Mouse (Mus musculus): Measurements from ENCODE around the gene Cyp1a1. TPM values are rescaled to one million over a fixed set of nuclear protein-coding genes. Genes with fewer than 3 reads are reported as not detected.
"Not testable (repeated sequence)": the region's sequence is repeated elsewhere in the genome, so short reads cannot be mapped to it uniquely, and the experiment has no call there.

Cyp1a1 gene
- total and polyA plus RNA-seq, 2 experiments = 1.0 TPM

DNA sequence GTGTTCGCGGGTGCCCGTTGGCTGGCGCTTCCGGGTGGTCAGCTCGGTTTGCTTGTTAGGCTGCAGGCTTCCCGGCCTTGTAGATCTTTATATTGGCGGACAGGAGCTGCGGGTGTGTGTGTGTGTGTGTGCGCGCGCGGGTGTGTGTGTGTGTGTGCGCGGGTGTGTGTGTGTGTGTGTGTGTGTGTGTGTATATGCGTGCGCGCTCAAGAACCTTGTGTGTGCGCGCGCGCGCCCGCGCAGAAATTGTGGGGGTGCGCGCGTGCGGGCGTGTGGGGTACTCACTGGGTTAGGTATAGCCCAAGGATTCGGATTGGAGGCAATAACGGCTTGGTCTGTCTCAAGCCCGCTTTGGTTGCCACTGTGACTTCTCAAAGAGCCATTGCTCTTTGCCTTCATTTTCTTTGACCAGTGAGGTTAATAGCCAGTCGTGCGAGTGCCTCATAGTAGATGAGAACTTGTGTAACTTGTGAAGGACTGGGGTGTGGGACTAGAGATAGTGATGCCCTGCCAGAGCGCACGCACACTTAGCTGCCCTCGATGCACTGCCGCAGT is 21.1 kb downstream of the Cyp1a1 start:
- peaks cover 13% of the 10 kb centered on the region for H3K36me3 ChIP-seq (ENCODE audit: control insufficient read depth, insufficient read depth, low read length)
- peak overlapping the region; percentile 99 for H3K9ac ChIP-seq (ENCODE audit: low read depth, low read length)
- H3K4me3 ChIP-seq (ENCODE audit: insufficient read depth, low read depth, low read length) = peak overlapping the region; percentile 97
- TF ChIP-seq POLR2A (IDR thresholded peaks at IDR 0.05; ENCODE audit: extremely low read depth, insufficient read depth, low read length) (0 out of 2 replicates have a peak, but pooled peaks have one; percentile 39), CTCF (IDR thresholded peaks at IDR 0.05; ENCODE audit: low read depth, low read length) (no peak)
- WGBS = under 1% methylated on average over 36 of the region's 39 CpGs
- peaks cover 6% of the 10 kb centered on the region; the same call in 1 of the 2 replicates for H3K4me1 ChIP-seq (ENCODE audit: control insufficient read depth, insufficient read depth, low read length)
- H3K27me3 ChIP-seq (ENCODE audit: control insufficient read depth, insufficient read depth, low read length) = no peaks in the 10 kb centered on the region
- H3K79me2 ChIP-seq (ENCODE audit: control insufficient read depth, insufficient read depth, low read length) = peaks cover 8% of the 10 kb centered on the region; the same call in 1 of the 2 replicates
- peak overlapping the region; percentile 94 for H3K27ac ChIP-seq (replicated peaks; ENCODE audit: insufficient read depth, low read depth, low read length)
- DNase-seq (ENCODE audit: extremely low read depth, low read depth, low spot score) = peak; percentile 77

DNA sequence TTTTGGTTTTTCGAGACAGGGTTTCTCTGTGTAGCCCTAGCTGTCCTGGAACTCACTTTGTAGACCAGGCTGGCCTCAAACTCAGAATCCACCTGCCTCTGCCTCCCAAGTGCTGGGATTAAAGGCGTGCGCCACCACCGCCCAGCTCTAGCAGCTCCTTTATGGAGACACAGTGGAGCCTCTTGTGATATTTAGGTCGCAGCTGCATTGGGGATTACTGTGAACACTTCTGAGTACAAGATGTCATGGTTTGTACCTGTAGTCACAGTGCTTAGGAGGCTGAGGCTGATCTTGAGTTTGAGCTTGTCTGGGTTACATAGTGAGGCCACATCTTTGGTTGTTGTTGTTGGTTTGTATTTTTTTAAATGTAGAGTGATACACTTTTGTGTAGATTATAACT is 22.5 kb downstream of the Cyp1a1 start:
- not testable (repeated sequence) for H3K9ac ChIP-seq (ENCODE audit: low read depth, low read length); H3K27me3 ChIP-seq (ENCODE audit: control insufficient read depth, insufficient read depth, low read length); H3K4me3 ChIP-seq (ENCODE audit: insufficient read depth, low read depth, low read length); H3K4me1 ChIP-seq (ENCODE audit: control insufficient read depth, insufficient read depth, low read length); DNase-seq (ENCODE audit: extremely low read depth, low read depth, low spot score)
- 81% methylated on average over 5 of the region's 5 CpGs for WGBS
- Histone ChIP-seq H3K27ac (replicated peaks; ENCODE audit: insufficient read depth, low read depth, low read length) (peak overlapping the region; percentile 63), H3K79me2 (ENCODE audit: control insufficient read depth, insufficient read depth, low read length) (peaks cover 11% of the 10 kb centered on the region; the same call in 1 of the 2 replicates), H3K36me3 (ENCODE audit: control insufficient read depth, insufficient read depth, low read length) (peaks cover 25% of the 10 kb centered on the region)

DNA sequence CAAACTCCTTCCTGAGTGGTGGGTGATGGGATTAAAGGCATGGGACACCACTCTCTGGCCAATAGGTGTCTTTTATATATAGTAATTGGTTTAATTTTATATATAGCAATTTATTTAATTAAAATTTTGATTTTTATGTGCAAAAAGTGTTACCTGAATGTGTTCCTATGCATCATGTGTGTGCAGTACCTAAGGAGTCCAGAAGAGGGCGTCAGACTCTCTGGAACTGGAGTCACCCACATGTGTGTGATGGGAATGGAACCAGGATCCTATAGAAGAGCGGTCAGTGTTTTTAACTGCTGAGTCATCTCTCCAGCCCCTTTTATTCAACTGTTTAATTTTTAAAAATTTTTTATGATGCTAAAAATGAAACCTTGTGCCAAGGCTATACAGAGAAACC is 24.5 kb downstream of the Cyp1a1 start:
- peaks cover 12% of the 10 kb centered on the region; the same call in 1 of the 2 replicates for H3K79me2 ChIP-seq (ENCODE audit: control insufficient read depth, insufficient read depth, low read length)
- no peak overlapping the region for H3K9ac ChIP-seq (ENCODE audit: low read depth, low read length)
- H3K4me1 ChIP-seq (ENCODE audit: control insufficient read depth, insufficient read depth, low read length) = peaks cover 6% of the 10 kb centered on the region; the same call in 1 of the 2 replicates
- no peaks in the 10 kb centered on the region for H3K27me3 ChIP-seq (ENCODE audit: control insufficient read depth, insufficient read depth, low read length)
- H3K4me3 ChIP-seq (ENCODE audit: insufficient read depth, low read depth, low read length) = no peak overlapping the region
- DNase-seq (ENCODE audit: extremely low read depth, low read depth, low spot score) = no peak
- no peak overlapping the region for H3K27ac ChIP-seq (replicated peaks; ENCODE audit: insufficient read depth, low read depth, low read length)
- 73% methylated on average over 2 of the region's 2 CpGs for WGBS
- H3K36me3 ChIP-seq (ENCODE audit: control insufficient read depth, insufficient read depth, low read length) = peaks cover 42% of the 10 kb centered on the region
- TF ChIP-seq CTCF (IDR thresholded peaks at IDR 0.05; ENCODE audit: low read depth, low read length) (peak; percentile 43; the same call in 1 of the 2 replicates), POLR2A (IDR thresholded peaks at IDR 0.05; ENCODE audit: extremely low read depth, insufficient read depth, low read length) (no peak)

DNA sequence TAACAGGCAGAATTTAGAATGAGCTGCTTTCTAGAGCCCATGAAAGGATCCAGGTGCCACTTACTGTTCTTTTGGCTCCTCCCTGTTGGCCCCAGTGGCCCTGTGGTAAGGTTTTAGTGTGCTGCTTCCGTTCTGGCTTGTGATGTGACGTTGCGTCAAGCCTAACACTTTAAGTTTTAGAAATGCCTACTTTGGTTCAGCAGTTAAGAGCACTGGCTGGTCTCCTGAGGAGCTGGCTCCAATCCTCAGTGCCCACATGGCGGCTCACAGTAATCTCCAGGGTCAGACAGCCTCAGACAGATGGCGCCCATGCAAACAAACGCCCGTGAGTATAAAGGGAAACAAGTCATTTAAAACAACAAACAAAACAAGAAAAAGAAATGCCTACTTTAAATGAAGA is 30.7 kb downstream of the Cyp1a1 start:
- Histone ChIP-seq H3K4me3 (ENCODE audit: insufficient read depth, low read depth, low read length) (no peak overlapping the region), H3K36me3 (ENCODE audit: control insufficient read depth, insufficient read depth, low read length) (peaks cover 41% of the 10 kb centered on the region), H3K27me3 (ENCODE audit: control insufficient read depth, insufficient read depth, low read length) (no peaks in the 10 kb centered on the region), H3K27ac (replicated peaks; ENCODE audit: insufficient read depth, low read depth, low read length) (0 out of 2 replicates have a peak overlapping the region, but pooled peaks have one; percentile 2), H3K4me1 (ENCODE audit: control insufficient read depth, insufficient read depth, low read length) (peaks cover 7% of the 10 kb centered on the region), H3K9ac (ENCODE audit: low read depth, low read length) (no peak overlapping the region), H3K79me2 (ENCODE audit: control insufficient read depth, insufficient read depth, low read length) (peaks cover 8% of the 10 kb centered on the region; the same call in 1 of the 2 replicates)
- TF ChIP-seq CTCF (IDR thresholded peaks at IDR 0.05; ENCODE audit: low read depth, low read length) (no peak), POLR2A (IDR thresholded peaks at IDR 0.05; ENCODE audit: extremely low read depth, insufficient read depth, low read length) (no peak)
- 59% methylated on average over 7 of the region's 7 CpGs for WGBS
- peak; percentile 57 for DNase-seq (ENCODE audit: extremely low read depth, low read depth, low spot score)

DNA sequence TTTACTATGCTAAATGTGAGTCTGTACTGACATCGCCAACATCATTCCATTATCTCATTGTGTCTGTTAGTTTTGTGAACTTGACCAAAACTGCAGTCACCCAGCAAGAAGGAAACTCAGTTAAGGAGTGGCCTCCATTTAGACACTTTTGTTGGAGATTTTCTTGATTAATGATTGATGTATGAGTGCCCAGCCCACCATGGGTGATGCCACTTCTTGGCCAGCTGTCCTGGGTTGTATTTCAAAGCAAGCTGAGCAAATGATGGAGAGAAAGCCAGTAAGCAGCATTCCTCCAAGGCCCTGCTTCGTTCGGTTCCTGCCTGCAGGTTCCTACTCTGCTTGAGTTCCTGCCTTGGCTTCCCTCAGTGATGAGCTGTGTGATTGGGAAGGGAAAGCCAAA is 33.0 kb downstream of the Cyp1a1 start:
- Histone ChIP-seq H3K4me1 (ENCODE audit: control insufficient read depth, insufficient read depth, low read length) (peaks cover 16% of the 10 kb centered on the region), H3K27me3 (ENCODE audit: control insufficient read depth, insufficient read depth, low read length) (no peaks in the 10 kb centered on the region), H3K9ac (ENCODE audit: low read depth, low read length) (no peak overlapping the region), H3K79me2 (ENCODE audit: control insufficient read depth, insufficient read depth, low read length) (peaks cover 5% of the 10 kb centered on the region), H3K4me3 (ENCODE audit: insufficient read depth, low read depth, low read length) (no peak overlapping the region), H3K36me3 (ENCODE audit: control insufficient read depth, insufficient read depth, low read length) (peaks cover 21% of the 10 kb centered on the region), H3K27ac (replicated peaks; ENCODE audit: insufficient read depth, low read depth, low read length) (0 out of 2 replicates have a peak overlapping the region, but pooled peaks have one; percentile 22)
- peak; percentile 61 for DNase-seq (ENCODE audit: extremely low read depth, low read depth, low spot score)
- 44% methylated on average over 3 of the region's 3 CpGs for WGBS
- no peak for TF ChIP-seq CTCF (IDR thresholded peaks at IDR 0.05; ENCODE audit: low read depth, low read length)
- no peak for TF ChIP-seq POLR2A (IDR thresholded peaks at IDR 0.05; ENCODE audit: extremely low read depth, insufficient read depth, low read length)

DNA sequence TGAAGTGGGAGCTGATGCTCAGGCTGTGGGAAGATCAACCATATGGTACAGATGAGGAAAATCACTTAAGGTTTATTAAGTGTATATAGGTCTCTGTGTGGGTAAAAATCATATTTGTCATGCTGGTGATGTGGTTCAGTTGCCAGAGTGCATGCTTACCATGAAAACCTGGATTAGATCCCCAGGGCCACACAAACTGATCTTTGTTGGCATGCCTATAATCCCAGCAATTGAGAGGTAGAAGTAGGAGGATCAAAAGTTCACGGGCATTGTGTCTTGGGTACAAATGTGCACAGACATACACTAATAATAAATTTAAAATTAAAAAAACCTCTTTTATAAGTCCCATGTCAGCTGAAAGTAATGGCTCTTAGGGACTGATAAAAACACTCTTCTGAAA is 34.6 kb downstream of the Cyp1a1 start:
- TF ChIP-seq POLR2A (IDR thresholded peaks at IDR 0.05; ENCODE audit: extremely low read depth, insufficient read depth, low read length) = no peak
- no peak for TF ChIP-seq CTCF (IDR thresholded peaks at IDR 0.05; ENCODE audit: low read depth, low read length)
- peak overlapping the region; percentile 82 for H3K27ac ChIP-seq (replicated peaks; ENCODE audit: insufficient read depth, low read depth, low read length)
- H3K79me2 ChIP-seq (ENCODE audit: control insufficient read depth, insufficient read depth, low read length) = peaks cover 16% of the 10 kb centered on the region
- H3K4me3 ChIP-seq (ENCODE audit: insufficient read depth, low read depth, low read length) = no peak overlapping the region
- DNase-seq (ENCODE audit: extremely low read depth, low read depth, low spot score) = peak; percentile 62
- no peak overlapping the region for H3K9ac ChIP-seq (ENCODE audit: low read depth, low read length)
- no peaks in the 10 kb centered on the region for H3K27me3 ChIP-seq (ENCODE audit: control insufficient read depth, insufficient read depth, low read length)
- peaks cover 25% of the 10 kb centered on the region for H3K4me1 ChIP-seq (ENCODE audit: control insufficient read depth, insufficient read depth, low read length)
- H3K36me3 ChIP-seq (ENCODE audit: control insufficient read depth, insufficient read depth, low read length) = peaks cover 16% of the 10 kb centered on the region
- 31% methylated on average over 1 of the region's 1 CpGs for WGBS
